Mouse (Mus musculus) neural tube, embryonic 11.5 days (tissue): ENCODE data around the gene Smyd3. TPM values are rescaled to one million over a fixed set of nuclear protein-coding genes. Genes with fewer than 3 reads are reported as not detected.

Experiments used
- ATAC-seq: fragments of 200-750 bp; cut with Nextera tagmentation; 2 replicates; pipeline ENCODE4 v1.8.0; 2017; ENCODE audit warnings: moderate number of reproducible peaks, mild to moderate bottlenecking, moderate TSS enrichment, moderate library complexity; ENCODE audit not compliant: insufficient read depth, low FRiP score, low TSS enrichment
- DNase-seq: peaks from one replicate; pipeline ENCODE4 v3.0.0-alpha.2; 2015; ENCODE audit warnings: low spot score
- H3K27ac ChIP-seq: fragments of 300-500 bp; sonication (generic); 2 replicates; pipeline ENCODE4 v1.5.1; 2014; ENCODE audit warnings: low read depth, mild to moderate bottlenecking, low read length
- H3K27me3 ChIP-seq: fragments of 300-500 bp; sonication (generic); 2 replicates; pipeline ENCODE4 v1.6.1; 2014; ENCODE audit warnings: mild to moderate bottlenecking, low read length, mixed read lengths; ENCODE audit not compliant: control insufficient read depth, insufficient read depth
- H3K36me3 ChIP-seq: fragments of 300-500 bp; sonication (generic); 2 replicates; pipeline ENCODE4 v1.6.1; 2014; ENCODE audit warnings: mild to moderate bottlenecking, low read length, moderate library complexity, mixed read lengths; ENCODE audit not compliant: control insufficient read depth, insufficient read depth
- H3K4me1 ChIP-seq: fragments of 300-500 bp; sonication (generic); 2 replicates; pipeline ENCODE4 v1.6.1; 2014; ENCODE audit warnings: low read length, mixed read lengths; ENCODE audit not compliant: control insufficient read depth, insufficient read depth
- H3K4me2 ChIP-seq: fragments of 300-500 bp; sonication (generic); 2 replicates; pipeline ENCODE4 v1.6.1; 2014; ENCODE audit warnings: low read depth, mild to moderate bottlenecking, moderate library complexity
- H3K4me3 ChIP-seq: fragments of 300-500 bp; sonication (generic); 2 replicates; pipeline ENCODE4 v1.5.1; 2014; ENCODE audit warnings: low read depth, low read length
- H3K9ac ChIP-seq: fragments of 300-500 bp; sonication (generic); 2 replicates; pipeline ENCODE4 v1.6.1; 2014; ENCODE audit warnings: mild to moderate bottlenecking, low read length
- H3K9me3 ChIP-seq: fragments of 300-500 bp; sonication (generic); 2 replicates; pipeline ENCODE4 v1.6.1; 2016; ENCODE audit warnings: low read length; ENCODE audit not compliant: control insufficient read depth
- WGBS: fragments of 180-500 bp; shearing (Covaris S2); extraction: QIAGEN DNeasy Blood & Tissue Kit; methylation state at CpG from one replicate; pipeline ENCODE4 v1.1.7; 2014; 5-methylcytosine and 5-hydroxymethylcytosine counted together
- polyA plus RNA-seq: library from polyadenylated mRNA; unstranded; fragments of >200 nt; fragmentation: Nextera tagmentation; extraction: Ambion mirVana; gene quantifications from 2 replicates; pipeline ENCODE4 v1.2.1, GENCODE M21; 2014

Gene Smyd3
- polyA plus RNA-seq, 1 experiment from 2014 or later, result 19.7 TPM

GRCm38 (mm10) chr1:179009911-179010310, 507.9 kb downstream of the Smyd3 start:
- no peak for ATAC-seq
- no peaks in the 10 kb centered on the region for H3K9me3 ChIP-seq
- no peak overlapping the region for H3K4me2 ChIP-seq
- 88% methylated on average over 3 of the region's 3 CpGs for WGBS
- H3K36me3 ChIP-seq, result no peaks in the 10 kb centered on the region
- H3K27ac ChIP-seq, result no peak overlapping the region
- no peaks in the 10 kb centered on the region for H3K27me3 ChIP-seq
- H3K9ac ChIP-seq, result no peak overlapping the region
- no peak overlapping the region for H3K4me3 ChIP-seq
- H3K4me1 ChIP-seq, result no peaks in the 10 kb centered on the region
- no peak for DNase-seq

GRCm38 (mm10) chr1:179004133-179004866, 513.5 kb downstream of the Smyd3 start:
- Histone ChIP-seq H3K9ac (no peak overlapping the region), H3K27ac (no peak overlapping the region), H3K36me3 (no peaks in the 10 kb centered on the region), H3K4me2 (no peak overlapping the region), H3K4me3 (no peak overlapping the region), H3K9me3 (no peaks in the 10 kb centered on the region), H3K27me3 (no peaks in the 10 kb centered on the region), H3K4me1 (no peaks in the 10 kb centered on the region)
- ATAC-seq, result no peak; the same call in 1 of the 2 replicates
- DNase-seq, result no peak
- 75% methylated on average over 7 of the region's 7 CpGs for WGBS

GRCm38 (mm10) chr1:179003406-179004132, 514.3 kb downstream of the Smyd3 start:
- no peak overlapping the region for H3K4me2 ChIP-seq
- DNase-seq (no peak), ATAC-seq (no peak)
- no peaks in the 10 kb centered on the region for H3K36me3 ChIP-seq
- no peaks in the 10 kb centered on the region for H3K9me3 ChIP-seq
- 83% methylated on average over 5 of the region's 5 CpGs for WGBS
- H3K27me3 ChIP-seq, result no peaks in the 10 kb centered on the region
- no peaks in the 10 kb centered on the region for H3K4me1 ChIP-seq
- H3K27ac ChIP-seq, result no peak overlapping the region
- H3K9ac ChIP-seq, result no peak overlapping the region
- no peak overlapping the region for H3K4me3 ChIP-seq

GRCm38 (mm10) chr1:178999876-179000528, 517.8 kb downstream of the Smyd3 start:
- Histone ChIP-seq H3K4me2 (no peak overlapping the region), H3K4me3 (no peak overlapping the region), H3K4me1 (peaks cover 9% of the 10 kb centered on the region), H3K27me3 (no peaks in the 10 kb centered on the region), H3K9me3 (no peaks in the 10 kb centered on the region), H3K27ac (no peak overlapping the region), H3K36me3 (no peaks in the 10 kb centered on the region), H3K9ac (no peak overlapping the region)
- no peak for DNase-seq
- ATAC-seq, result no peak
- WGBS, result 50% methylated on average over 9 of the region's 9 CpGs

- Histone ChIP-seq H3K9ac (no peak overlapping the region), H3K4me3 (no peak overlapping the region), H3K27ac (no peak overlapping the region), H3K36me3 (no peaks in the 10 kb centered on the region), H3K27me3 (no peaks in the 10 kb centered on the region), H3K9me3 (no peaks in the 10 kb centered on the region), H3K4me2 (no peak overlapping the region), H3K4me1 (peaks cover 9% of the 10 kb centered on the region)
- WGBS, result 15% methylated on average over 4 of the region's 4 CpGs
- ATAC-seq (no peak), DNase-seq (no peak)
Measured at GRCm38 (mm10) chr1:178997870-178998269, 520.0 kb downstream of the Smyd3 start.

DNA sequence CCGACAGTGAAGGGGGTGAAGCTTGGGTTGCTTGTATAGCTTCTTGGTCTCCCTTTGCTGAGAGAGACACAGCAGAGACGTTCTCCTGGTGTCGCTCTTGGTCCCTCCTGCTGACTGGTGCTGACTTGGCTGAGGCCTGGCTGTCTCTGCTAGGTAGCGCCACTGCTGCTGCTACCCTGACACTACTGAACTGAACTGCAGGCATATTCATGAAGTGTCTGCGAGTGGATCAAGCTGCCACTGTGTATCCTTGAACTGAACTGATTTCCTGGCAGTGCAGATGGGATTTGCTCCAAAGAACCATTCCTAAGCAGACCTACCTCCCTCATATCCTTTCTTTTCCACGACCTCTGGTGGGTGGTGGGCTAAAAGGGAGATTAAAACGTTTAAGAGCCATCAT, 523.6 kb downstream of the Smyd3 start:
- Histone ChIP-seq H3K9me3 (no peaks in the 10 kb centered on the region), H3K4me3 (no peak overlapping the region), H3K4me2 (no peak overlapping the region), H3K9ac (no peak overlapping the region), H3K27me3 (no peaks in the 10 kb centered on the region), H3K36me3 (no peaks in the 10 kb centered on the region), H3K27ac (no peak overlapping the region), H3K4me1 (peaks cover 9% of the 10 kb centered on the region)
- no peak for ATAC-seq
- DNase-seq, result no peak
- WGBS, result 80% methylated on average over 7 of the region's 7 CpGs

DNA sequence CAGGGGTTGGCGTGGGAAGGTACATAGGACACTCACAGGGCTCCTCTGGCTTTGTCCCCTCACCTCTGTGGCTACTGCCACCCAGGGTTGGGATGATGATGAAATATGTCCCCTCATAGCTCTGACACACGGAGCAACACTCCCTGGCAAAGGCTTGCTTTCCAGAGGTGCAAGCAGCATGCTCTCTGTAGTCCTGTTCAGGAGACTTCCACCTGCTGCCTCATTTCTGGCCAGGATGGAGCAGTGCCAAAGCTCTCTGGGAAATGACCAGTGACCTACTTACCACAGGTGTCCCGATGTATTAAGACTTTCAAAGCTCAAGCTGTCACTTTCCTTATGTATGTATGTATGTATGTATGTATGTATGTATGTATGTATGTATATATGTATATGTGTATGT, 525.3 kb downstream of the Smyd3 start:
- ATAC-seq, result no peak
- Histone ChIP-seq H3K4me1 (peaks cover 2% of the 10 kb centered on the region; the same call in 1 of the 2 replicates), H3K36me3 (no peaks in the 10 kb centered on the region), H3K27ac (no peak overlapping the region), H3K9ac (no peak overlapping the region), H3K4me3 (no peak overlapping the region), H3K9me3 (no peaks in the 10 kb centered on the region), H3K4me2 (no peak overlapping the region), H3K27me3 (no peaks in the 10 kb centered on the region)
- DNase-seq, result no peak
- 90% methylated on average over 3 of the region's 3 CpGs for WGBS

DNA sequence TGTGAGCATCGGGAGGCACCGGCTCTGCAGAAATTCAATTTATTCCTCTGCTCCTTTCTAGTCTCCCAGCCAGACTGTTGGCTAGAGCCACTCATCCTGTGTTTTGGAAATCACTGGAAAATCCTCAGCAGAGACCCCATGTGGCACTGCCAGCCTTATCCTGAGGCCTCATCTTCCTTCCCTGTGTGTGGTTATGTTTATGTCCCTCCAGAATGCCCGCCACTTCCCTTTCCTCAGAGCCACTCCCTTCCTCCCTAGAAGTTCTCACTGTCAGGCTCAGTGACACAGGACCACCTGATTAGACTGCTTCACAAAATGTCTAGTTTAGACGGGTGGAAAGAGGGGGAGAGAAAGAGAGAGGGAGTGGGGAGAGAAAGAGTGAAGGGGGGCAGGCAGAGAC, 526.4 kb downstream of the Smyd3 start:
- H3K27ac ChIP-seq, result no peak overlapping the region
- H3K27me3 ChIP-seq, result no peaks in the 10 kb centered on the region
- no peaks in the 10 kb centered on the region for H3K36me3 ChIP-seq
- 67% methylated on average over 4 of the region's 4 CpGs for WGBS
- DNase-seq (no peak), ATAC-seq (no peak)
- H3K4me2 ChIP-seq, result no peak overlapping the region
- no peaks in the 10 kb centered on the region for H3K9me3 ChIP-seq
- H3K4me3 ChIP-seq, result no peak overlapping the region
- H3K9ac ChIP-seq, result no peak overlapping the region
- H3K4me1 ChIP-seq, result no peaks in the 10 kb centered on the region
